Mouse (Mus musculus): ENCODE data around the gene Sbds.

DNA sequence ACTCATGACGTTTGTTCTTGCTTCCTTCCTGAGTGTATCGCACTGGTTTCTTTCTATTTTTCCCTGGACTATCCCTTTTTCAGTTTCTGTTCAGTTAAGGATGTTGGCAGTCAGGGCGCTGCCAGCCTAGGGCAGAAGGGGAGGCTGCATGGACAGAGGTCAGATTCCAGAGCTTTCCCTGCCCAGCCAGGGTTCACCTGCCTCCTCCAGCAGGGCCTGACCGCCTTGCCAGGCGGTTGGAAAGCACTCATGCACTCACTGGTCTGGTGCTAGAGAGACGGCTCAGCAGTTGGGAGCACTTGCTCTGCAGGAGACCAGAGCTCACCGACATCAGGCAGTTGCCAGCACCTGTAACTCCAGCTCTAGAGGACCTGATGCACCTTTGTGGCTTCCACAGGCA, 16.1 kb downstream of the Sbds start:
- TF ChIP-seq CTCF (IDR thresholded peaks at IDR 0.05; ENCODE audit: extremely low read depth, insufficient read depth, insufficient read length, insufficient replicate concordance) (no peak), POLR2A (IDR thresholded peaks at IDR 0.05; ENCODE audit: low read depth, low read length) (no peak)

Data from spleen, adult 2 months (tissue).